8 mouse cellular contexts compared by ENCODE assay signal in genomic region chr2:146835241-146835990, GRCm38 (mm10). TPM values are rescaled to one million over a fixed set of nuclear protein-coding genes. Genes with fewer than 3 reads are reported as not detected.
A peak's percentile ranks its signal among the peaks of the same experiment; 100 is the strongest.
DNase-seq lines count a peak whose midpoint lies in the region; ATAC-seq lines count a peak whose summit lies in the region.
"Had no signal": no experiment of that assay in that cellular context is flagged by ENCODE, and none has a peak within 500 bp of the region (broad histone marks: within the 10 kb centered on the region; RNA-seq: fewer than 3 reads in every experiment).

No protein-coding gene starts in this region.

- H3K4me3 ChIP-seq in lung, embryonic 15.5 days = 0 out of 2 replicates have a peak overlapping the region, but pooled peaks have one; percentile 20
- H3K4me3 ChIP-seq in forebrain, embryonic 12.5 days (replicated peaks) = peak overlapping the region; percentile 31
- H3K4me3 ChIP-seq in limb, embryonic 11.5 days (ENCODE audit: low read depth, low read length) = no peak overlapping the region
- peak overlapping the region; percentile 23; the same call in 1 of the 2 replicates for H3K4me3 ChIP-seq in stomach, embryonic 16.5 days (replicated peaks; ENCODE audit: low read length)

- no peaks in the 10 kb centered on the region for H3K36me3 ChIP-seq in lung, embryonic 15.5 days
- no peaks in the 10 kb centered on the region for H3K36me3 ChIP-seq in forebrain, embryonic 12.5 days (replicated peaks)
- H3K36me3 ChIP-seq in limb, embryonic 11.5 days (ENCODE audit: control insufficient read depth, insufficient read depth, low read length) = no peaks in the 10 kb centered on the region
- no peaks in the 10 kb centered on the region for H3K36me3 ChIP-seq in stomach, embryonic 16.5 days (ENCODE audit: control insufficient read depth, insufficient read depth, low read length)

- peaks cover 95% of the 10 kb centered on the region for H3K27me3 ChIP-seq in lung, embryonic 15.5 days
- peaks cover 79% of the 10 kb centered on the region for H3K27me3 ChIP-seq in forebrain, embryonic 12.5 days
- peaks cover 76% of the 10 kb centered on the region for H3K27me3 ChIP-seq in limb, embryonic 11.5 days (ENCODE audit: control insufficient read depth, insufficient read depth, low read length)
- peaks cover 83% of the 10 kb centered on the region for H3K27me3 ChIP-seq in stomach, embryonic 16.5 days (ENCODE audit: control insufficient read depth, insufficient read depth, low read length)

- peaks cover 17% of the 10 kb centered on the region for H3K4me1 ChIP-seq in lung, embryonic 15.5 days
- H3K4me1 ChIP-seq in forebrain, embryonic 12.5 days = peaks cover 54% of the 10 kb centered on the region
- 0 out of 2 replicates have a peak, but pooled peaks cover 3% of the 10 kb centered on the region for H3K4me1 ChIP-seq in limb, embryonic 11.5 days (ENCODE audit: control insufficient read depth, insufficient read depth, low read length)
- H3K4me1 ChIP-seq in stomach, embryonic 16.5 days (ENCODE audit: control insufficient read depth, insufficient read depth, low read length) = peaks cover 8% of the 10 kb centered on the region

- no peak for DNase-seq in lung, postnatal 25 days (ENCODE audit: low spot score)
- DNase-seq in limb, embryonic 11.5 days (ENCODE audit: low spot score) = peak; percentile 63
- DNase-seq in right cerebral cortex, postnatal 25 days = no peak
- no peak for DNase-seq in layer of hippocampus, postnatal 14 days (ENCODE audit: low spot score in 2 of 2)

- H3K4me2 ChIP-seq in lung, embryonic 15.5 days = peak overlapping the region; percentile 49
- peak overlapping the region; percentile 54 for H3K4me2 ChIP-seq in forebrain, embryonic 12.5 days
- H3K4me2 ChIP-seq in limb, embryonic 11.5 days (ENCODE audit: low read depth, severe bottlenecking) = no peak overlapping the region
- H3K4me2 ChIP-seq in stomach, embryonic 16.5 days (ENCODE audit: low read depth, low read length) = peak overlapping the region; percentile 30; the same call in 1 of the 2 replicates

- 2% methylated on average over 20 of the region's 20 CpGs for WGBS in lung, embryonic 15.5 days
- WGBS in forebrain, embryonic 12.5 days = under 1% methylated on average over 20 of the region's 20 CpGs
- WGBS in limb, embryonic 11.5 days = 1% methylated on average over 20 of the region's 20 CpGs
- WGBS in stomach, embryonic 16.5 days = 3% methylated on average over 20 of the region's 20 CpGs

- H3K9ac ChIP-seq in lung, embryonic 15.5 days = no peak overlapping the region
- H3K9ac ChIP-seq in forebrain, embryonic 12.5 days = peak overlapping the region; percentile 44
- H3K9ac ChIP-seq in limb, embryonic 11.5 days (ENCODE audit: low read length) = no peak overlapping the region
- H3K9ac ChIP-seq in stomach, embryonic 16.5 days (ENCODE audit: low read length) = no peak overlapping the region

- no peak overlapping the region for H3K27ac ChIP-seq in lung, embryonic 15.5 days
- H3K27ac ChIP-seq in forebrain, embryonic 12.5 days = peak overlapping the region; percentile 85
- H3K27ac ChIP-seq in limb, embryonic 11.5 days (replicated peaks; ENCODE audit: low read depth, low read length) = no peak overlapping the region
- no peak overlapping the region for H3K27ac ChIP-seq in stomach, embryonic 16.5 days (ENCODE audit: low read length)
- H3K27ac ChIP-seq: macrophage had no signal

- peak; percentile 31; the same call in 1 of the 2 replicates for ATAC-seq in lung, embryonic 15.5 days (ENCODE audit: borderline replicate concordance, extremely low read depth, low FRiP score, low TSS enrichment)
- ATAC-seq in forebrain, embryonic 12.5 days (ENCODE audit: low FRiP score) = no peak
- ATAC-seq in limb, embryonic 11.5 days (ENCODE audit: insufficient number of reproducible peaks, low FRiP score, low TSS enrichment, low read depth) = peak; percentile 13; the same call in 1 of the 2 replicates
- ATAC-seq in stomach, embryonic 16.5 days (ENCODE audit: insufficient read depth, low FRiP score) = no peak

- no peaks in the 10 kb centered on the region for H3K9me3 ChIP-seq in lung, embryonic 15.5 days
- no peaks in the 10 kb centered on the region for H3K9me3 ChIP-seq in forebrain, embryonic 12.5 days
- no peaks in the 10 kb centered on the region for H3K9me3 ChIP-seq in limb, embryonic 11.5 days (ENCODE audit: control insufficient read depth, low read length)
- H3K9me3 ChIP-seq in stomach, embryonic 16.5 days (replicated peaks; ENCODE audit: control insufficient read depth, low read length) = no peaks in the 10 kb centered on the region

RNA-seq across cellular contexts. Expression of gene Kiz, which starts 20.2 kb away (rescaled TPM):
- 29.5 and 34.9 TPM in 2 replicates for polyA plus RNA-seq in lung, embryonic 15.5 days (2015; fragmentation: Nextera tagmentation; extraction: Ambion mirVana)
- 29.2 and 31.5 TPM in 2 replicates for polyA plus RNA-seq in forebrain, embryonic 12.5 days (2016; fragmentation: Nextera tagmentation; extraction: Ambion mirVana)
- polyA plus RNA-seq in limb, embryonic 11.5 days (2014; fragmentation: Nextera tagmentation; extraction: Ambion mirVana) = 31.1 and 34.3 TPM in 2 replicates
- polyA plus RNA-seq in stomach, embryonic 16.5 days (2015; fragmentation: Nextera tagmentation; extraction: Ambion mirVana) = 24.1 and 26.7 TPM in 2 replicates
- total RNA-seq in layer of hippocampus, postnatal 14 days (2021) = 10 to 100 TPM; 15.7 to 16.6 TPM

Comparison
In these comparisons a context has a peak if more than half of its experiments do, and no peak if none do; other contexts are left out.
1. ATAC-seq: peak in lung, embryonic 15.5 days (single experiment) and limb, embryonic 11.5 days (single experiment); none in forebrain, embryonic 12.5 days (single experiment) and stomach, embryonic 16.5 days (single experiment).